Mouse (Mus musculus): ENCODE results near the gene Asb4. TPM values are rescaled to one million over a fixed set of nuclear protein-coding genes. Genes with fewer than 3 reads are reported as not detected.

Gene Asb4
- total RNA-seq, 2 experiments from 2014 or later: 6.1 to 10.6 TPM

DNA sequence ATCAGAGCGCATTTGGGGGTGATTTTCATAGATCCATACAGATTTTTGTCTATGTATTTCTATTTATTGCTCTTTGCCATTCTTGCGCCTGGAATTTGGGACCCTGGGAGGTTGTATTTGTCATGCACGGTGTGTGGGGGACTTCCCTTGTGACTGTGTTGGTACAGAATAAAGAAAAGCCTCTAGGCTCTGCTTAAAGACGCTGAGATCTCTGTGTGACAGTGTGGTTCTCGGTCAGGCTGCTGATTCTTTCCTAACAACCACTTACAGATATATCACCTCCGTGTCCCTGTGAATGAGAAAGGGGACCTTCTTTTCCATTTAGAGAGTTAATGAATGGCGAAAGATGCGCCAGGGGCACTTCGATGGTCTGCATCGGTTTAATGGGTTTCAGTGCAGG, 7.8 kb downstream of the Asb4 start:
- DNase-seq: no peak

DNA sequence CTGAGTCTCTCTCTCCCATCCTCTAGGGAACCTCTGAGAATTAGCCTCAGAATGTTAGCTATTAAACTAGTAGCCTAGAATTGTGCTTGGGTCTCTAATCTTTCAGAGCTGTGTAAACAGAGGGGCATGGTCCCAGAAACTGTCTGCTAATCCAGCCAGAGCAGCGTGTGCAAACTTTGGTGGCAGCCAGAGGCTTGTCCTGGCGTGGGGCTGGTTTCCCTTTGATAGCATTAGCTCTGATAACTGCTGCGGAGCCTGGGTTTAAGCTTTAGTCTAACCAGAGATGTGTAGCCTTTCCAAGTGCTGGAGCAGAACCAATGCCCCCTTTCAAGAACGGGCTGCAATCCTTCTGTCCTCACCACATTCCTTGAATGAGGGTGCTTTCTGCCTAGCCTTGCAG, 11.8 kb downstream of the Asb4 start:
- DNase-seq: no peak

DNA sequence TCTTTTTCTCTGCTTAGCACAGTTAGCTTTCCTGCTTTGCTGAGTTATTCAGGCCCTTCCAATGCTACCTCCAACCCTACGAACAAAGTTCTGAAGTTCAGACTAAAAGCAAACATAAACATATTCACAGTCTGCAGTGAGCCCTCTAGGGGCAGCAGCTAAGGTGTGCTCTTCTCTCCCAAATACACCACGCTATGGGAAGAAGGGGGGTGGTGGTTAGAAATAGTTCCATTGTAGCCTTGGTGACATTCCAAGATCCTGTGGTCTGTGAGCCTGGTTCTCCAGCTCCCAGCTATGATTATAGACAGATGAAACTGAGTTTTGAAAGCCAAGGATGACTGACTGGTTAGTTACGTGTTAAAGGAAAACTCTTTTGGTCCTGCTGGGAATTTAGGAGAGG, 13.6 kb downstream of the Asb4 start:
- DNase-seq: no peak

DNA sequence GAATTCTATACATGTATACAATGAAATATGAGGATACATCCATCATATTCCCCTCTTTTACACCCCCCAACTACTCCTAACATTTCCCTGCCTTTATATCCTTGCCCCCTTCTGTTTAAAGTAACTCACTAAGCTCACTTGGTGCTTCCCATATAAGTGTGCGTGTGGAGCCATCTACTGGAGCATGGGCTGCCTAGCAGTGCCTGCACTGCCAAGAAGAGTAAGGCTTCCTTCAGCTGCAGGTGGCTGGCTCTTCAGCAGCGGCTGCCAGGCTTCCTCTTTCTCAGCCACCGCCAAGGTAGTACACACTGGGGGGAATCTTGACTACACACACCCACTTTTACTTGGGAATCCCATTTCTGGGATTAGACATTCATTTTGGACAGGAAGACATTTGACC, 18.2 kb downstream of the Asb4 start:
- DNase-seq: peak; percentile 59

DNA sequence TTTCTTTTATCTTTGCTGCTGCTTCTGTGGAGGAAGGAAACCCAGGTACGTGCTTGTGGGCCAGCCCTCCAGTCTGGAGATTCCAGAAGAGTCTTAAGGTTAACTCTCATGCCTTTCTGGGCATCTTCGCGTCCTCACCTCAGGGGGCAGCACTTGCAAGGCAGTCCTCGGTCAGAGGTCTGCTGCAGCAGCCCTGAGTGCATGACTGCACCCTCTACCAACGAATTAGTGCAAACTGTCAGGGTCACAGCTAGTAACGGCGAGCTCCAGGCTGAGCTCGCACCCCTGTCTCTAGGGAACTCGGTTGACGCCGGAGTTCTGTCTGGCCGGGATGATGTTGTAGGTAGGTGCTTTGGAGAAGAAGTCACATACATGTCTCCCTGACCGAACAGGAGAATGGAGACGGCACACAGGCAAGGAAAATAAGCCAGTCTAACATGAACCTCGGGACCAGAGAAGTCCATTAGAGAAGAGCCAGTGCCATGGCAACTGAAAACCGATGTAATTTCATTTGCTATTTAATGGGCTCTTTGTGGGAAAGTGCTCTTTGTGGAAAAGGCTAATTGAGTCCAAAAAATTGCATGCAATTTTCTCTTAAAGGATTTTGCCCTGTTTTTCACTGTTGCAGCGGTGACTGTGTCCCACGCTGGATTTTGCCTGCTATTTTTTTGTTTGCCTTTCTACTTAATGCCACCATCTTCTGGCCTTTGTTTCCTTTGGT, 20.1 kb downstream of the Asb4 start:
- DNase-seq: no peak

DNA sequence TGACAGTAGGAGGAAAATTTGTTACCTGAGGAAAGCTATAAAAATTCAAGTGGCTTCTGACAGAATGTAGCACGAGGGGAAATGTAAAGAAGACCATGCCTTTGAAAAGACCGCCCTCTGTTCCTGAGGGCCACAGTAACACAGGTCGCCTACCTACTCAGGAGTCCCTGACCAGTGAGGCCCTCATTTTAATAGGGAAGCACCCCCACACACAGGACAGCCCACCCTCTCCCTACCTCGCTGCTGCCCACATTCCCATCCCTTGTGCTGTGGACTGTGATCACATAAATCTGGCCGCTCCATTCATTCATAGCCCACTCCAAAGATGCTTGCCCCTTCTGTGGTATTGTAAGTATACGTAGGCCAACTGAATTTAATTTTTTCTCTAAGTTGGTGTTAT, 20.8 kb downstream of the Asb4 start:
- DNase-seq: no peak

DNA sequence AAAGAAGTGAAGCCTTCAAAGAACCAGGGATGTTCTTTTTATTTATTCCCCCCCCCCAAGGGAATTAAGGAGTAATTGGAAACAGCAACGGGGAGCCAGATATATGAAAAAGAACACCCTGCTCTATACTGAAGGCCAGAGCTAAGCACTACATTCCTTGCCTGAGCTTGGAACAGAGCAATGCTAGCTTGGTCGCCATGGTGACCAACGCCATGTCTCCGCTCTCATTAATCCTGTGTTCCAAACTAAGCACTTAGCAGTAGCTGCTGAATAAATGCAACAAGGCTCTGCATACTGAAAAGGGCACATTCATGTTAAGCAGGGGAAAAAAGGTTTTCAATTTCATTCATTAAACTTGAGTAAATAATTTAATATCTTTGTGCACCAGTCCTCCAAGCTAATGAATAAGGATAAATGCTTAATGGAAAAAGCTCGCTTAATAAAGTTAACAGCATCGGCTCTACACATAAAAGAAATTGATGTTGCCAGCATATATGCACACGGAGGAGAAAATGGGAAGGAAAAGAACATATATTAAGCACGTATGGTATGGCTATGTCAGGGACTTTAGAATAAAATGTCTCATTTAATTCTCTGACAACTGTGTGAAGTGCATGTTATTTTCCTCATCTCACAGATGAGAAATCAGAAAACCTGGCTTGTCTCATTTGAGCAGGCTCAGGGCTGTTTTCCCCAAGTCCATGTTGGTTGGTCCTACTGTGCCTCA, 25.4 kb downstream of the Asb4 start:
- no peak for DNase-seq

DNA sequence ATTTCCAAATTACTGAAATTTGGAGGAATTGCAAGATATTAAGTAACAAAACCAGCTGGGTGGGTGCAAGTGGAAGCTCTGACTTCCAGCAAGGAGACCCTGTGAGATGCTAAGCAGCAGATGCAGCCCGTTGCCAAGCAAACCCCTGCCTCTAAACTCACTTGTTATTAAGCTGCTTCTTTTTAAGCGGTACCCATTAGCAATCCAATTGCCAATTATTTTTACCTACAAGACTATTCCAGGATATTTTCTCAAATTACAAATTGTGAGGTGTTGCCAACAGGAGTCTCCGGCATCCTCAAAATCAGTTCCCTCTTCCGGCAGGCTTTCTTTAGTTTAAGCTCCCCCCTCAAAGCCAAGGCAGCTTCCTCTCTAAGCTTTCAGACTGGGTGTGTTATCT, 26.5 kb downstream of the Asb4 start:
- DNase-seq: no peak

DNA sequence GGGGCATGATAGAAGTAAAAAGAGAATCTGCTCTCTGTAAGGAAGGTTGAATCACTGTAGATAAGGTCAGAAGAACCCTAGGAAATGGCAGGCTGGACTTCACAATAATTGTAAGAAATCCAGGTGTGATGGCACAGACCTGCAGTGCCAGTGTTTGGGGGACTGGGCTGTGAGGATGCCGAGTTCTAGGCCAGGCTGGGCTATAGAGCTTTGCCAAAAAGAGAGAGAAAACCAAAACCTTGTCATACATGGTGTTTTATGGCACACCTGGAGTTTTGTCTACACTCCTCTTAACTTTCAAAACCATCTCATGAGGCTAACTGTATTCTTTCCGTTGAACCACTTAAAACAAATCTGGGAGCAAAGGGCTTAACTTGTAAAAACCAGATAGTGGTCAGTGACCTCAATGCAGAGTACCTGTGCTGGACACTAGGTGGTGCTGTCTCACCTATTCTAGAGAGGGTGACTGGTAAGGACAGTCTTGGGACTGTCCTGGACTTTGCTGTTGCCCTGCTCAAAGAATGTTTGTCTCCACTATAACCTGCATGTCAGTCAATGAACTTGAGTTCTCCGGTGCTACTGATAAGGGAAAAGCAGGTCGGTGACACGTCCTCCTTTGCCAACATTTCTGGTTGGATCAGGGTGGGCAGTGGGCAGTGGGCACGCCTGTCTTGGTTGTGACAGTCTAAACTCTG, 27.7 kb downstream of the Asb4 start:
- DNase-seq: peak; percentile 26

DNA sequence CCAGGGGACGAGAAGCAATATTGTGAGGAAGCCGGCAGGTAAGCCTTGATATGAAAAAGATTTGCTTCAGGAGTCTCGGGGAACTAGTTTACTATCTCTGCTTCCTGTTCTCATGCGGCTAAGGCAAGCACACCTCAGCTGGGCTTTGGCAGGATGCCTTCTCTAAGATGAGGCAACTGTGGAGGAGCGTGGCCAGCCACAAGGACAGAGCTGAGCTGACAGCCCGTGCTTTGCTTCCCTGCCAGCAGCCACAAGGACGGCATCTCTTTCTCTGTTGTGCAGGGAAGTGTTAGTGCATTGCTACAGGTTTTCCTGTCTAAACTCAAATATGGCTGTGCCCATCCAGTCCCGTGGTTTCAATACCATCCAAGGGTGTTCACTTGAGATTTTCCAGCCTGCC, 30.1 kb downstream of the Asb4 start:
- peak; percentile 71 for DNase-seq

DNA sequence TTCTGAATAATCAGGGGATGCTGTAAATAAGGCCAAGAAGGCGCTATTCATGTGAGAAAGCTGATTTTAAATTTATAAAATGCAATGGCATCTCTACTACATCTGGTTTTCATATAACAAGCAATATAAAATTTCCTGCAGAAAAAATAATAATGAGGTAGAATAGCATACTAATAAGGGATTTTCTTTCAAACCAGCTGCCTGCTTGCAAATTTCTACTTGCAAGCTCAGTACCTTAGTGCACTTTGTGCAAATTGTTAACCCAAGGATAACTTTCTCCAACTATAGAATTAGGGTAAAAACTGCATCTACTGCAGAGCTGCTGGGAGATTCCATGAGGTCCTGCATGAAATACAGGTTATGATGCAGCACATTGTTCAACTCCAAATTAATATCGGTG, 38.3 kb downstream of the Asb4 start:
- DNase-seq: no peak

DNA sequence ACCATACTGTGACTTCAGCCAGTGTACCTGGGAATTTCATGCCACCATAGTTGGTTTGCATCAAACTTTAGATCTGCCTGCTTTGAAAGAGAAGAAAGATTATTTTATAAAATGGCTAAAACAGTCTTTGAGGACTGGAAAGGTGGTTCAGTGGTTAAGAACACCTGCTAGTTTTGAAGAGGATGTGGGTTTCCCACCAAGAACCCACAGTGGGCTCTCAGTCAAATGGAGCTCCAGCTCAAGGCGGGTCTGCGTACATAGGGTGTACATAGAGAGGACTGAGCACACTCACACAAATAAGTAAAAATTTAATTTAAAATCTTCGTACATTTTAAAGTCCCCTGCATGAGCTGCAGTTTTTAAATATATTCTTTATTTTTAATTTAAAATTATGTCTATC, 39.2 kb downstream of the Asb4 start:
- DNase-seq: no peak

DNA sequence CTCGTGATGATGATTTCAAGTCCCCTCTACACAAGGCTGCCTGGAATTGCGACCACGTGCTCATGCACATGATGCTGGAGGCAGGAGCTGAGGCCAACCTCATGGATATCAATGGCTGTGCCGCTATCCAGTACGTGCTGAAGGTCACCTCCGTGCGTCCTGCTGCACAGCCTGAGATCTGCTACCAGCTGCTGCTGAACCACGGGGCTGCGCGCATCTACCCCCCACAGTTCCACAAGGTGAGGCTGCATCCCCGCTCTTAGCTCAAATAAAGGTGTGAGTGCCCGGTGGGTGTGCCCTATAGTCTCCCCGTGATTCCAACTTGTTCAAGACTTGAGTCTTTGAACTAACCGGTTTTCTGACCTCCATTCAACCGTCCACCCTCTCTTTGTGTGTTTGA, 40.4 kb downstream of the Asb4 start:
- no peak for DNase-seq

DNA sequence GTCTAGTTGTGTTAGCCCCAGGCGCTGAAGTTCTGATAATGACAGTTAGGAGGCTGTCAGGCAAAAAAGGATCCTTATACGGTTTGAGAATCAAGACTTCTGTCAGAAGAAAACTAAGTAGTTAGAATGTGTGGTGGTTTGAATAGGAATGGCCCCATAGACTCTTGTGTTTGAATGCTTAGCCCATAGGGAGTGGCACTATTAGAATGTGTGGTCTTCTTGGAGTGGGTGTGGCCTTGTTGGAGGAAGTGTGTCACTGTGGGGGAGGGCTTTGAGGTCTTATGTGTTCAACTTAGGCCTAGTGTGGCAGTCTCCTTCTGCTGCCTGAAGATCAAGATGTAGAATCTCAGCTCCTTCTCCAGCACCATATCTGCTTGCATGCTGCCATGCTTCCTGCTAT, 43.8 kb downstream of the Asb4 start:
- DNase-seq: no peak

DNA sequence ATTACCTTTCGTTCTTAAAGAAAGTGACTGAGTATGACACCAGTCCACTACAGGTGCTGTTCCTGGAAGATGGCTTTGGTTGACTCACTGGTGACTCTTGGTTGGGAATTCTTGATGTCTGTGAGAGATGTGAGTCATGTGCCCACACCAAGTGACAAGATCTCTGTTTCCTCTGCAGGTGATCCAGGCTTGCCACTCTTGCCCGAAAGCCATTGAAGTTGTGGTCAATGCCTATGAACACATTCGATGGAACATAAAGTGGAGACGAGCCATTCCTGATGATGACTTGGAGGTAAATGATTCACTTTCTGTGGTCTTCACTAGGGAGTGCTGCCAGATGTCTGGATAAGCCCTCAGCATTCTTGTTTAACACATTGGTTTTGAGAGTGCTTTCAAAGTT, 46.4 kb downstream of the Asb4 start:
- no peak for DNase-seq

DNA sequence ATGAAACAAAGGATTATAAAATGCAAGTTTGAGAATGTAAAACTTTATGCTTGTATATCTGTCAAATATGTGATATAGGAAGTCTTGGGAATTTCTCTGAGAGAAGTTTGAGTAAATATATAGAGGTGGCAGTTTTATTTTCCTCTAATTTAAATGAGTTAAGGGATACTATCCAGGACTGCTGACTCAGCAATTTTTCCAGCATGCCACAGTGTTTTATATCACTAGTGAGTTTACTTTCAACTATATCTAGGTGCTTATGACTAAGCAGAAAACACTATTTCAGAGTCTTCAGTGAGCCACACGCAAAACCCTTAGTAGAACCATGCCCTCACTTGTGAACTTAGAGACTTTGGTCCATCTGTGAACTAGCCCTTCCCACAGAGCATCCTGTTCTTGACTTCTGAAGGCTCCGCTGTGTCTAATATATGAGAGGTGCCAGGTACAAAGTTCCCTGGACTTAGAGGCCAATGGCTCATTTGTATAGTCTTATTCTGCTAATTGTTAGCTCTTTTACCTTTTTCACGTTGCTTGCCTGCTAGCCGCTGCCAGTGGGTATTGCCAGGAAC, 46.9 kb downstream of the Asb4 start:
- no peak for DNase-seq

DNA sequence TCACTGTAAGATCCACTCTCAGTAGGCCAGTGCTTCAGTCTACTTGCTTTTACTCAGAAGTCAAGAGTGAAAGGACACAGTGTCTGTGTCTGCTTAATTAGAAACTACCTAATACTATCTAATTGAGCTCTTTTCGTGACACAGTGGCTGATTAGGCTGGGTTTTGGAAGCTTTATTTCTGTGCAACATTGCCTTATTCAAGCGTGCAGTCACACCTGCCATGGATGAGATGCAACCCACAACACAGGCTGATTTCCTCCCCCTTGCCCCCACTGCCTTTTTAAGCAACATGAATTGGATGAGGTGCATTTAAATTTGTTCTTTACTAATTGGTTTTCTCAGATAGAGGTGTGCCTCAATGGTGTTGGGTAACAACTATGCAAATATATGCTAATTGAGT, 50.7 kb downstream of the Asb4 start:
- no peak for DNase-seq

DNA sequence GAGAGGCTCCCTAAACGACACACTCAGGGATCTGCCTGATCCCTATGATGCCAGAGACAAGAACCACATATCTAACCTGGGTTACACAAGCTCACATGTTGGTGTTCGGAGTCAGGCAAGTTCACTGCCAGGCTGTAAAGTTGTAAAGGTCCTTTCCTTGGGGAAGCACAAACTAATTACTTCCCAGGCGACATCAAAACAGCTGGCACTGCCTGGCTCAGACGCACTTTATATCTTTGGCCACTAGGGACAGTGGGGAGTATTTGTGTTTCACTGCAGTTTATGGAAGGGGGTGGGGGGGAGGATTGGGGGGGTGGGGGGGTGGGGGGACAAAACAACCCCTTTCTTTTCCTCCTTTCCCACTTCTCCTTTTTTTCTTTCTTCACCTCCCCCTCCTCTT, 54.6 kb downstream of the Asb4 start:
- no peak for DNase-seq

DNA sequence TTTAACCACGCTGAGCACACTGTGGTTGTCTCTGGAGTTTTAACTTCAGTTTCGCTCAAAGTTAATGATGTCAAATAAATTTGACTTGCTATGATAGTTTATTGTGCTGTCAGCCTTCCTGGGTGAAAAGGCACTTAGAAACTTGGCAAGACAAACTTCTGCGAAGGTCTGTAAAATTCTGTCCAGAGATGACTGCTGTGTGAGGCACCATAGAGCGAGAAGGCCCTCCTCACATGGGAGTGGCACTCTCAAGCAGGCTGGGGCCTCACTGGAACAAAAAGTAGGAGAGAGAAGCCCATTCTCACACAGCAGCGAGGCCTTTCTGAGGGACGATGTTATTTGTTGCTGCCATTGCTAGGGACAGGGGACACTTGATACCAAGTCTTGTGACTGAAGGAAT, 58.0 kb downstream of the Asb4 start:
- no peak for DNase-seq

DNA sequence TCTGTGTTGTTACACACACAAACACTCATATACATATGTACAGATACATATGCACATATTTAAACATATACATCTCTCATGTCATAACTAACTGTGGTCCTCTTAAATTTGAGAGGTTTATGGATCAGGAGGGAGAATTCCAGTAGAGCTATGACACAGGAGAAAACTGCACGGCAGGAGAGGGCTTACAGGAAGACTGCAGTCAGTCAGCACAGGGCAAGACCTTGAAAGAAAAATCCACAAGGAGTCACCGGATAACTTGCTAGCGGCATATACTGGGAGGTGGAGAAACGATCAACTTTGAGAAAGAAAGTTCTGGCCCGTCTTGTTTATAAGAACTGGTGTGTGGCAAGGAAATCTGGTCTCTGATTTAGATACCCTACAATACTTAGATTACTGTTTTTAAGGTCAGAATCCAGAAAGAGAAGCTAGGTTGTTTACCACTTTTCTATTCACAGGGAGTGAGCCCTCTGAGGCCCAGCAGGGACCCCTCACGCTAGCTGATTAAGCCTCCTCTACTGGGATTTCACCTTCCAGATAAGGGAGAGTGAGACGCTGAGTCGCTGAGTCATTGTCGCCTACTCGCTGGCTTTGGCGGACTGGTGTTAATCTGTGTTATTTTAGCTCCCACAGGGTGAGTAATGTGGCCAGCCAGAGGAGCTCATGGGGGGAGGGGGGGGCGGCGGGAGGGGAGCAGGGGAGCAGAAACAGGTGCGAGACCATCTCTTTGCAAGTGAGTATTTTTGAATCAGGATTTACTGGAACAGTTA, 59.3 kb downstream of the Asb4 start:
- DNase-seq: peak; percentile 70

DNA sequence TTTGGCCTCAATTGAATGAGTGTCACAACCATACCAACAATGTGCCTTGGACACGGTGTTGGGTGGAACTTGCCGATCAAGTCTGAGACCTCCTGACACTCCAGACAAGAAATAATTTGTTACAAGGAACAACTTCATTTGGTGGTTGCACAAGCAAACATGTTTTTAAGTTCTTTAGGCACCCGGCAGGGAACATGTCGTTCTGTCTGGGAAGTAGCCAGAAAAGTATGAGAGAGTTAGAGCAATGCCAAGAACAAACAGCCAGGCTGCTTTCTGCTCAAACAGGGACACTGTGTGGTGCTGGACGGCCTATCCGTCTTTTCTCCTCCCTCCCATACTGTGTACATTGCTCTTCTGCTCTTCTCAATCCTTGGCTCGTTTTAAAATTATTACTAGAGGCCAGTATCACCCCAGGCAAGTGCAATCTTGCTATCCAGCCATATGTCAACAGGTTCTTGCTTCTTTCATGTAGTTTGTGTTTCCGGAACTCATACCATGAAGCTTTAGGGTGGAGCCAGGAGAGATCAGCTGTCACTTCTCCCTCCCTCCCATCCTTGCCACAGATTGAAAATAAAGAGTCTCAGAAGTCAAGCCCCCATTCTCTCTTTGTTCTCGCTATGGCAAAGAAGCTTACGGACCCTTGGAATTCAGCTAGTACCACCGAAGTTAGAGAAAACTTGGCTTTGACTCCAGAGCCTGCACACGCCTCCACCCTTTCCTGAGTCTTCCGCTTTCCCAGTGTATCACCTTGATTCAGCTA, 60.1 kb downstream of the Asb4 start:
- peak; percentile 70 for DNase-seq
